Mouse (Mus musculus): ENCODE data around the gene Taldo1. TPM values are rescaled to one million over a fixed set of nuclear protein-coding genes. Genes with fewer than 3 reads are reported as not detected.

Gene Taldo1
- total RNA-seq (2017) = 1,594 and 1,707 TPM in 2 replicates

GRCm38 (mm10) chr7:141391625-141392551 lies at the start of gene Taldo1:
Gene Taldo1, plus strand, starts transcription at chr7:141392199.
- ATAC-seq (ENCODE audit: extremely low read depth, insufficient number of reproducible peaks, low FRiP score, poor library complexity, severe bottlenecking) = peak; percentile 91

GRCm38 (mm10) chr7:141343230-141343629 lies 48.8 kb upstream of the Taldo1 start:
- ATAC-seq (ENCODE audit: extremely low read depth, insufficient number of reproducible peaks, low FRiP score, poor library complexity, severe bottlenecking) = no peak

DNA sequence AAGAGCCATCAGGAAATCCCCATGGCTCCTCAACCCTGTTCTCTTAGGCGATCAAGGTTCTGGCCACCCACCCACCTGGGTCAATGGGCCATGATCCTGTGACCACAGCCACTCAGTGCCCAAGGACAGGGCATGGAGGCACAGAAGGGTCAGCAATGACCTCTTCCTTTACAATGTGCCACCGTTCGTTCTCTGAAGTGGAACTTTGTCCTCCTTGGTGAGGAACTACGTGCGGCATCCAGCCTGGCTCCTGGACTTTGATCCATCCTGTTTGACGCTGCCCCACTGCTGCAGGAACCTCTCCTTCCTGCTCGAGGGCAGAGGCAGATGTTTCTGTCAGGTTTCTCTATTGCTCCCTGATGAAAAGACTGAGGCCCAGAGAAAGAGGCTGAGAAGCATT lies 48.3 kb upstream of the Taldo1 start:
- no peak for ATAC-seq (ENCODE audit: extremely low read depth, insufficient number of reproducible peaks, low FRiP score, poor library complexity, severe bottlenecking)

DNA sequence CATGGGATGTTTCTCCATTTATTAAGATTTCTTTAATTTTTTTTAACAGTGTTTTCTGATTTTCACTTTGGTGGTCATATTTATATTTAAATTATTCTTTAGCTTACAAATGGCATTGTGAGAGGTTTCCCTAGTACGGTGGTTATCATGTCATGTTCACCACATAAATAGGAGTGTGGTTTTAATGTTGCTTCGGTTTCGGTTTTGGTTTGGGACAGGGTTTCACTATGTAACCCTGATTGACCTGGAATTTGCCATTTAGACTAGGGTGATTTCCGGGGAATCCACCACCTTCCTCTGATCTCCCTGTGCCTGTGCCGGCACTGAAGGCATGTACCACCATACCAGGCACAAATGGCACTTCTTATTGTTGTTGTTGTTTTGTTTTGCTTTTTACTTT lies 47.2 kb upstream of the Taldo1 start:
- ATAC-seq (ENCODE audit: extremely low read depth, insufficient number of reproducible peaks, low FRiP score, poor library complexity, severe bottlenecking) = no peak

DNA sequence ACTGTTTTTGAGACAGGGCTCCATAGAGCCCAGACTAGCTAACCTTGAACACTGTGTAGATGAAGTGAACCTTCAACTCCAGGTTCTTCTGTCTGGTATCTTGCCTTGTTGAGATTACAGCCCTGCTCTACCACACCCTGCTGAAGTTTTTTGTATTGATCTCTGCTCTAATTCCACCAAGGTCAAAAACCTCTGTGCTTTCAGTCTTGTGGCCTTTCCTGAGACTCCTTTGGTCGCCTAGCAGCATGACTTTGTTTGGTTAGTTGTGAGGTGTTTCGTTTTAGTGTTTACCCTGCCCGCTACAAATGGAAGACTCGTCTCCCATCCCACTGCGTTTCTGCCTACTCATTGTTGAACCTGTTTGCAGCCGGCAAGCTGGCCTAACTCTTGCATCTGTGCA lies 40.9 kb upstream of the Taldo1 start:
- ATAC-seq (ENCODE audit: extremely low read depth, insufficient number of reproducible peaks, low FRiP score, poor library complexity, severe bottlenecking) = no peak

GRCm38 (mm10) chr7:141355051-141355450 lies 36.9 kb upstream of the Taldo1 start:
- ATAC-seq (ENCODE audit: extremely low read depth, insufficient number of reproducible peaks, low FRiP score, poor library complexity, severe bottlenecking) = no peak

GRCm38 (mm10) chr7:141355626-141356326 lies 36.2 kb upstream of the Taldo1 start:
- no peak for ATAC-seq (ENCODE audit: extremely low read depth, insufficient number of reproducible peaks, low FRiP score, poor library complexity, severe bottlenecking)

DNA sequence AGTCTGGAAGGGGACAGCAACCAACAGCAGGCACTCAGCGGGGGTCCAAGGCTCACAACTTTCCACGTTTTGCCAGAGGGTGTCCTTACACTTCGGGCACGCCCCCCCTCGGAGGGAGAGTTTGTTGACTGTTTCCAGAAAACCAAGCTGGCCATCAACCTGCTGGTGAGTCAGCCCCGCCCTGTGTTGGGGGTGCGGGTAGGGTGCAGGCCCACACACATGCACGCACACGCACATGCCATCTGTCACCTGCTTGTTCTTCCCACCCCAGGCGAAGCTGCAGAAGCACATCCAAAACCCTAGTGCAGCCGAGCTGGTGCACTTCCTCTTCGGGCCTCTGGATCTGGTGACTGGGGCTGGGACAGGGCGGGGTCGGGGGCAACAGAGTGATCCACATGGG lies 35.0 kb upstream of the Taldo1 start:
- no peak for ATAC-seq (ENCODE audit: extremely low read depth, insufficient number of reproducible peaks, low FRiP score, poor library complexity, severe bottlenecking)

- ATAC-seq (ENCODE audit: extremely low read depth, insufficient number of reproducible peaks, low FRiP score, poor library complexity, severe bottlenecking) = 0 out of 2 replicates have a peak, but pooled peaks have one; percentile 22
Measured at GRCm38 (mm10) chr7:141361510-141361909, 30.5 kb upstream of the Taldo1 start.

GRCm38 (mm10) chr7:141363106-141363751 lies 28.8 kb upstream of the Taldo1 start:
- ATAC-seq (ENCODE audit: extremely low read depth, insufficient number of reproducible peaks, low FRiP score, poor library complexity, severe bottlenecking) = peak; percentile 85

GRCm38 (mm10) chr7:141363752-141364125 lies 28.3 kb upstream of the Taldo1 start:
- ATAC-seq (ENCODE audit: extremely low read depth, insufficient number of reproducible peaks, low FRiP score, poor library complexity, severe bottlenecking) = no peak

DNA sequence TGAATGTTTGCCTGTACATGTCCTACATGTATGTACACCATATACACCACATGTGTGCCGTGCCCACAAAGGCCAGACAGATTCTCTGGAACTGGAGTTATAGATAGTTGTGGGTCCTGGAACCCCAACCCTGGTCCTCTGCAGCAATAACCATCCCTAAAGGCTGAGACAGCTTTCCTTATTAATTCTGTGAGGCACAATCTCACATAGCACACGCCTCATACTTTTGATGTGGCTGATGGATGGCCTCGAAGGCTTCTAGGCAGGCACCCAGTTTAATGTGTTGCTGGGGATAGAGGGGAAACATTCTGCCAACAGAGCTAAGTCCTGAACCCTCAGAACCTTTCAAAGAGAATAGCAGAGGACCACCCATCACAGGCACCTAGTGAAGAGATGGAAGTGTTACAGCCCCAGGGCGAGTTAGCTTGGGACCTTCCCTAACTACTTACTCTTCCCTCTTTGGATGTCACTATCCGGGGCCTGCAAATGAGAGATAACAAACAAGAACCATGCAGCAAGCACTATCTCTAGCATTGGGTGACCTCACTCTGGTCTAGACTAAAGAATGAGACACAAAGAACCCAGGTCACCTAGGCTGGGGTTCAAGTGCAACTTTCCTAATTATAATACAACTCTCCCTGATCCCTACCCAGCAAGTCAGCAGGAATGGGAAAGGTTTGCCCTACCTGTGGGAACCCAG lies 27.5 kb upstream of the Taldo1 start:
- ATAC-seq (ENCODE audit: extremely low read depth, insufficient number of reproducible peaks, low FRiP score, poor library complexity, severe bottlenecking) = no peak

GRCm38 (mm10) chr7:141365049-141365445 lies 27.0 kb upstream of the Taldo1 start:
- ATAC-seq (ENCODE audit: extremely low read depth, insufficient number of reproducible peaks, low FRiP score, poor library complexity, severe bottlenecking) = no peak

DNA sequence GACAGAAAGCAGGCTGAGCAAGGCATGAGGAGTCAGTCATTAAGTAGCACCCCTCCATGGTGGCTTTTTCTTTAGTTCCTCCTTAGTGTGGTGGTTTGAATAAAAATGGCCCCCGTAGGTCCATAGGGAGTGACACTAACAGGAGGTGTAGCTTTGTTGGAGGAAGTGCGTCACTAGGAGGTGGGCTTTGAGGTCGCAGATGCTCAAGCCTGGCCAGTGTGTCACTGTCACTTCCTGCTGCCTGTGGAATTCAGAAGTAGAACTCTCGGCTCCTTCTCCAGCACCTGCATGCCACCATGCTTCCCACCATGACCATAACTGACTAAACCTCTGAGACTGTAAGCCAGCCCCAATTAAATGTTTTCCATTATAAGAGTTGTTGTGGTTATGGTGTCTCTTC lies 24.6 kb upstream of the Taldo1 start:
- ATAC-seq (ENCODE audit: extremely low read depth, insufficient number of reproducible peaks, low FRiP score, poor library complexity, severe bottlenecking) = no peak

- ATAC-seq (ENCODE audit: extremely low read depth, insufficient number of reproducible peaks, low FRiP score, poor library complexity, severe bottlenecking) = peak; percentile 30; the same call in 1 of the 2 replicates
Measured at GRCm38 (mm10) chr7:141369918-141370317, 22.1 kb upstream of the Taldo1 start.

DNA sequence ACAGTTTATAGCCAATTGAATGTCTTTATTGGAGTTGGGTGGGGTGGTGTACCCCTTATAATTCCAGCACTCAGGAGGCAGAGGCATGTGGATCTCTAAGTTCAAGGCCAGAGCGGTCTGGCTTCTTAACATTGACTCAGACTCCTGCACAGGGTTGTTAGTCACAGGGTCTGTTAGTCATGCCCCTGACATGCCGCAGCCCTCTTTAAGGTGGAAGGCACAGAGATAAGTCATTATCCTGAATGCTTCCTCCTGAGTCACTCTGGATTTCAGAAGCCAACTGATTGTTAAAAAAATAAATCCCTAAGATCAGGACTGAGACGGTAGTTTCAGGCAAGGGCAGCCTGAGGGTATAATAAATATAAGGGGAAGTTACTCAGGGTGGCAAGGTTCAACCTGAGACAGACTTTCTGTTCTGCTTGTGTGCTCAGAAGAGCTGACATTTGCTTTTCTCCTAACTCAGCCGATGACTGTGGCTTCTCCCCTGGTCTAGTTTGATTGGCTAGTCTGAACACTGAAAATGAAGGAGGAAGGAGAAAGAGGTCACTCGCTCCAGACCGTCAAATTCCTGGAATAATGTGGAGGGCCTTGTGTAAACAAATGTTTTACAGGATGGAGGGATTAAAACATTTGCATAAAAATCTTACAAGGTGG lies 19.9 kb upstream of the Taldo1 start:
- ATAC-seq (ENCODE audit: extremely low read depth, insufficient number of reproducible peaks, low FRiP score, poor library complexity, severe bottlenecking) = peak; percentile 69

DNA sequence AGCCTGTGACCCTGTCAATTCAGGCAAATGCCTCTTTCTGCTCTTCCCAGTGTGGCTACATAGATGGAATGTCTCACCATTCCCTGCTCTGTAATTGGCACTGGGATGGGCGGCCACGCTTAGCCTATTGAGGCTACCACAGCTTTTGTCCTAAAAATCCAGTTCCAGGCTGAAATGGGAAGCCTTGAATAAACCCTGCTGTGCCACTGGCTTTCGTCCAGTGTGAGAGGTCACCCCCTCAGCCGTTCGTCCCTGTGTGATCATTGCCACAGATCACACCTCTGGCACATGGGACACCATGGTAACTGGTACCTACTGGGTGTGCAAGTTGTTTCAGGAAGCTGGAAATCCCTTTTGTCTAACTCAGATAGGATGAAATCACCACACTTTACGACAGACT lies 18.4 kb upstream of the Taldo1 start:
- ATAC-seq (ENCODE audit: extremely low read depth, insufficient number of reproducible peaks, low FRiP score, poor library complexity, severe bottlenecking) = no peak

DNA sequence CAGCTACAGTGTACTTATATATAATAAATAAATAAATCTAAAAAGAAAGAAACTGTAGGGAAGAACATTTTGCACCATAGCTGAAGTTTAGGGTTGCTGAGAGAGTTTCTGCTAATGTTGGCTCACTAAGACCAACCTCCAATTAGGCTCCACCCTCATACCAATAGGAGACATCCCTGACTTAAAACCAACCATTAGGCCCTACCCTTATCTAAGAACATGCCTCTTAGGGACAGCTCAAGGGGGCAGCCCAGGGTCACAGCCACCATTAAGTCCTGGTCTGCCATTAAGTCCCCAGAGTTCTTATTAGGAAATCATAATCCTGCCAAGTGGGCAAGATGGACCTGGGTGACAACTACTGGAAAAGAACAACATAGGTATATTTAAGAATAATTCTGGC lies 17.6 kb upstream of the Taldo1 start:
- ATAC-seq (ENCODE audit: extremely low read depth, insufficient number of reproducible peaks, low FRiP score, poor library complexity, severe bottlenecking) = no peak

GRCm38 (mm10) chr7:141379584-141379983 lies 12.4 kb upstream of the Taldo1 start:
- ATAC-seq (ENCODE audit: extremely low read depth, insufficient number of reproducible peaks, low FRiP score, poor library complexity, severe bottlenecking) = peak; percentile 81

Measured in neutrophil, adult 5-6 weeks (primary cell).